Mouse (Mus musculus): ENCODE results near the gene Fmnl1. TPM values are rescaled to one million over a fixed set of nuclear protein-coding genes. Genes with fewer than 3 reads are reported as not detected.

Gene Fmnl1
- polyA plus RNA-seq, 1 experiment from 2014 or later: 0.69 TPM

DNA sequence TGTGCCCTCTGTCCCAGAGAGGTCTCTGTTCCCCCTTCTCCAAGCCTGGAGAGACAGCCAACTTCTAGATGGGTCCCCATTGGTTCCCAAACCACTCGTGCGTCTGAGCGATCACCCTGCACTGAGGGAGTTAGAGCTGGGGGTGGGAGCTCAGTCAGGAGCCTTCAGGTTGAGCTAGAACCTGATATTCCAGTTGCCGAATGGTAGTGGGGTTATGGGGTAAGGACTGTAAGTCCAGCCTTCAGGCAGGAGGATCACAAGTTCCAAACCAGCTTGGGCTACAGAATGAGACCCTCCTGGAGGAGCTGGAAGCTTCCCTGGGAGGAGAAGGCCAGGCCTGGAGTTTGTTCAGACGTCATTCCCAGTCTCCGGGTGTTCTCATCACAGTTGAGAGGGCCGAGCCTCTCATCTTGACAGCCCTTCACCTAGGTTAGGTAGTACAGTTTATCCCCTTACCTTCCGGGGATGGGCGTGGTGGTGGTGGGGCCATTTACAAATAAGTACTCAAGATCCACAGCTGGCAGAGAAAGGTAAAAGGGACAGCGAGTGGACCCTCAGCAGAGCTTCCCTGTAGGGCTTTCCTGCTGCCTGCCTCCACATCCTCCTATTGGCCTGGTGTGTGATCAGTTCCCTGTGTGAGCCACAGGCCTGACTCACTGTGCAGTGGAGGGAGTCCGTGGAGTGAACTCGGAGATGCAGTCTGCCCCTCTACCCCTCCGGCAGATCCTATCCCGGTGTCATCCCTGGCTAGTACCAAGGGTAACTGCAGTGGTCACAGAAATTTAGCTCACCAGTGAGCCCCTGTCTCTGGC is 30.8 kb upstream of the Fmnl1 start:
- Histone ChIP-seq H3K36me3 (ENCODE audit: control insufficient read depth, insufficient read depth, low read length) (peaks cover 6% of the 10 kb centered on the region; the same call in 1 of the 2 replicates), H3K27ac (replicated peaks; ENCODE audit: low read depth, low read length) (no peak overlapping the region), H3K4me3 (ENCODE audit: low read depth, low read length) (no peak overlapping the region), H3K9ac (ENCODE audit: low read length) (no peak overlapping the region; the same call in 1 of the 2 replicates), H3K4me1 (ENCODE audit: control insufficient read depth, insufficient read depth, low read length) (peaks cover 13% of the 10 kb centered on the region), H3K27me3 (ENCODE audit: control insufficient read depth, insufficient read depth, low read length) (no peaks in the 10 kb centered on the region), H3K9me3 (ENCODE audit: control insufficient read depth, low read length) (no peaks in the 10 kb centered on the region), H3K4me2 (ENCODE audit: low read depth, severe bottlenecking) (no peak overlapping the region)
- WGBS: 79% methylated on average over 14 of the region's 14 CpGs
- DNase-seq (ENCODE audit: low spot score) (no peak), ATAC-seq (ENCODE audit: insufficient number of reproducible peaks, low FRiP score, low TSS enrichment, low read depth) (no peak)

GRCm38 (mm10) chr11:103140763-103141100 is 30.2 kb upstream of the Fmnl1 start:
- Histone ChIP-seq H3K4me1 (ENCODE audit: control insufficient read depth, insufficient read depth, low read length) (peaks cover 13% of the 10 kb centered on the region), H3K4me2 (ENCODE audit: low read depth, severe bottlenecking) (peak overlapping the region; percentile 15), H3K27me3 (ENCODE audit: control insufficient read depth, insufficient read depth, low read length) (no peaks in the 10 kb centered on the region), H3K27ac (replicated peaks; ENCODE audit: low read depth, low read length) (peak overlapping the region; percentile 15; the same call in 1 of the 2 replicates), H3K9ac (ENCODE audit: low read length) (no peak overlapping the region; the same call in 1 of the 2 replicates), H3K9me3 (ENCODE audit: control insufficient read depth, low read length) (no peaks in the 10 kb centered on the region), H3K36me3 (ENCODE audit: control insufficient read depth, insufficient read depth, low read length) (peaks cover 6% of the 10 kb centered on the region; the same call in 1 of the 2 replicates), H3K4me3 (ENCODE audit: low read depth, low read length) (no peak overlapping the region)
- no peak for ATAC-seq (ENCODE audit: insufficient number of reproducible peaks, low FRiP score, low TSS enrichment, low read depth)
- 60% methylated on average over 6 of the region's 6 CpGs for WGBS
- DNase-seq (ENCODE audit: low spot score): no peak

DNA sequence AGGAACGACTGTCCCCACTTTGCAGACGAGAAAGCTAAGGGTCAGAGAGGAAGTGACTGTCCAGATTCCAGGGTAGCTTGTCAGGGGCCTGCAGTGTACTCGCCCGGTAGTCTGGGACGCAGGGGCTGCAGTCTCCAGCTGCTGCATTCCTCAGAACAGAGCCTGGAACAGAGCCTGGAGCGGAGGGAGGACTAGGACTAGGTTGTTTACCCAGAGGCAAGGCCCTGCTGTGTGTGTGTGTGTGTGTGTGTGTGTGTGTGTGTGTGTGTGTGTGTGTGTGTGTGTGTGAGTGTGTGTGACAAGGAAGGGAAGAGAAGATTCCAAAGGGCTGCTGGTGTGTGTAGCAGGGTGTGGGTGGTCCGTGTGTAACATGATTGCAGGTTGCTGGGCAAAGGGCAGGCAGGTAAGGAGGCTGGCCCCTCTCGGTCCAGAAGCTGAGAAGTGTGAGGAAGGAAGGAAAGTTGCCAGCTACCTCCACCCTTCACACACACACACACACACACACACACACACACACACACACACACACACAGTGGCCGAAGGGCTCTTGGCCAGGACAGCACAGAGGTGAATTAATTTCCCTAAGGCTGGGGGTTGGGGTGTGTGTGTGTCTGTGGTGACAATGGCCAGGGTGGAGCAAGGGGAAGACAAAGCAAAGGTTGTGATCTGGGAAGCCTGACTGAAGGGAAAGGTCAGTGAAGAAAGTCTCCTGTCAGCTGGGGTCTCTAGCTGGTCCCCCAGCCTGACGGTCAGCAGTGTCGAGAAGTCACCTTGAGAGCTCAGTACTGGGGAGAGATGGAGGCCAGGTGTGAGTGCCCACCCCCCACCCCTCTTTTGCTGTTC is 29.6 kb upstream of the Fmnl1 start:
- Histone ChIP-seq H3K4me1 (ENCODE audit: control insufficient read depth, insufficient read depth, low read length) (peaks cover 13% of the 10 kb centered on the region), H3K9ac (ENCODE audit: low read length) (peak overlapping the region; percentile 18; the same call in 1 of the 2 replicates), H3K36me3 (ENCODE audit: control insufficient read depth, insufficient read depth, low read length) (peaks cover 6% of the 10 kb centered on the region; the same call in 1 of the 2 replicates), H3K27me3 (ENCODE audit: control insufficient read depth, insufficient read depth, low read length) (no peaks in the 10 kb centered on the region), H3K27ac (replicated peaks; ENCODE audit: low read depth, low read length) (peak overlapping the region; percentile 69; the same call in 1 of the 2 replicates), H3K4me3 (ENCODE audit: low read depth, low read length) (no peak overlapping the region), H3K9me3 (ENCODE audit: control insufficient read depth, low read length) (no peaks in the 10 kb centered on the region), H3K4me2 (ENCODE audit: low read depth, severe bottlenecking) (peak overlapping the region; percentile 15)
- 35% methylated on average over 11 of the region's 11 CpGs for WGBS
- ATAC-seq (ENCODE audit: insufficient number of reproducible peaks, low FRiP score, low TSS enrichment, low read depth) (no peak), DNase-seq (ENCODE audit: low spot score) (peak; percentile 40)

GRCm38 (mm10) chr11:103141944-103142255 is 29.0 kb upstream of the Fmnl1 start:
- peaks cover 6% of the 10 kb centered on the region; the same call in 1 of the 2 replicates for H3K36me3 ChIP-seq (ENCODE audit: control insufficient read depth, insufficient read depth, low read length)
- H3K4me2 ChIP-seq (ENCODE audit: low read depth, severe bottlenecking): no peak overlapping the region
- H3K27me3 ChIP-seq (ENCODE audit: control insufficient read depth, insufficient read depth, low read length): no peaks in the 10 kb centered on the region
- peak overlapping the region; percentile 69; the same call in 1 of the 2 replicates for H3K27ac ChIP-seq (replicated peaks; ENCODE audit: low read depth, low read length)
- WGBS: 38% methylated on average over 1 of the region's 1 CpGs
- no peak for ATAC-seq (ENCODE audit: insufficient number of reproducible peaks, low FRiP score, low TSS enrichment, low read depth)
- no peak overlapping the region for H3K4me3 ChIP-seq (ENCODE audit: low read depth, low read length)
- H3K9me3 ChIP-seq (ENCODE audit: control insufficient read depth, low read length): no peaks in the 10 kb centered on the region
- DNase-seq (ENCODE audit: low spot score): no peak
- peak overlapping the region; percentile 18; the same call in 1 of the 2 replicates for H3K9ac ChIP-seq (ENCODE audit: low read length)
- H3K4me1 ChIP-seq (ENCODE audit: control insufficient read depth, insufficient read depth, low read length): peaks cover 13% of the 10 kb centered on the region

DNA sequence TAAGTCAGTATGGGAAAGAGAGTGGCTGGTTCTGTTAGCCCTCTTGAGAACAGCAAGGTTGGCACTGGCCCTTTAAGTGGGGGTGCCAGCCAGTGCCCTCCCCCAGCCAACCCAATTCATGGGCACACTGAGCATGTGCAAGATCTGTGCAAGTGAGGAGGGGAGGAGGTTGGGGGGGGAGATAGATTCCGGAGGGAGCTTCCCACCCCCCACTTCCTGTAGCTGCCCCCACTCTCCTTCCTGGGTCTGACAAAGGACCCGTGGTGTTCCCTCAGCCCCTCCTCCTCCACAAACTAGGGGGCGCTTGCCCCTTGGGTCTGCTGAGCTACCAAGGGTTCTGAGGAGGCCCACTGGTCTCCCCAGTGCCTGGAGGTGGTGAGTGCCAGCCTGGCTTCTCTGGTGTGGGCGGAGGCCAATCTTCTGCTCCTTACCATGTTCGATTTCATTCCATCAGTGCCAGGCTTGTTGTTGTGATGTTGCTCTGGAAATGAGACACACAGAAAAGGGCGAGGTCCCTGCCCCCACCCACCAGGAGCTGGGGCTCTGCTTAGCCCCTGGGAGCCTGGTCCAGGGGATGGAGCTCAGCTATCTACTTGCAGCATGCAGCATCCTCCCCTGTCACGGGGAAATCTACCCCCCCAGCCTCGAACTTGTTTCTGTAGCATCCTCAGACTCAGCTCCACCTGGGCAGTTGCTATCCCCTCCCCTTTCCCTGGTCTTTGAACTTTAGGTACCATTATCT is 28.3 kb upstream of the Fmnl1 start:
- H3K36me3 ChIP-seq (ENCODE audit: control insufficient read depth, insufficient read depth, low read length): peaks cover 6% of the 10 kb centered on the region; the same call in 1 of the 2 replicates
- no peaks in the 10 kb centered on the region for H3K9me3 ChIP-seq (ENCODE audit: control insufficient read depth, low read length)
- WGBS: 32% methylated on average over 8 of the region's 8 CpGs
- peak overlapping the region; percentile 35; the same call in 1 of the 2 replicates for H3K4me2 ChIP-seq (ENCODE audit: low read depth, severe bottlenecking)
- H3K27me3 ChIP-seq (ENCODE audit: control insufficient read depth, insufficient read depth, low read length): no peaks in the 10 kb centered on the region
- peak; percentile 68 for ATAC-seq (ENCODE audit: insufficient number of reproducible peaks, low FRiP score, low TSS enrichment, low read depth)
- peak; percentile 46 for DNase-seq (ENCODE audit: low spot score)
- H3K9ac ChIP-seq (ENCODE audit: low read length): peak overlapping the region; percentile 23
- H3K4me1 ChIP-seq (ENCODE audit: control insufficient read depth, insufficient read depth, low read length): peaks cover 13% of the 10 kb centered on the region
- no peak overlapping the region for H3K4me3 ChIP-seq (ENCODE audit: low read depth, low read length)
- peak overlapping the region; percentile 56; the same call in 1 of the 2 replicates for H3K27ac ChIP-seq (replicated peaks; ENCODE audit: low read depth, low read length)

- H3K4me3 ChIP-seq (ENCODE audit: low read depth, low read length): no peak overlapping the region
- DNase-seq (ENCODE audit: low spot score): no peak
- H3K9me3 ChIP-seq (ENCODE audit: control insufficient read depth, low read length): no peaks in the 10 kb centered on the region
- no peaks in the 10 kb centered on the region for H3K27me3 ChIP-seq (ENCODE audit: control insufficient read depth, insufficient read depth, low read length)
- ATAC-seq (ENCODE audit: insufficient number of reproducible peaks, low FRiP score, low TSS enrichment, low read depth): no peak
- H3K9ac ChIP-seq (ENCODE audit: low read length): no peak overlapping the region
- 42% methylated on average over 12 of the region's 12 CpGs for WGBS
- H3K4me2 ChIP-seq (ENCODE audit: low read depth, severe bottlenecking): no peak overlapping the region
- H3K27ac ChIP-seq (replicated peaks; ENCODE audit: low read depth, low read length): no peak overlapping the region
- H3K4me1 ChIP-seq (ENCODE audit: control insufficient read depth, insufficient read depth, low read length): peaks cover 13% of the 10 kb centered on the region
- no peaks in the 10 kb centered on the region for H3K36me3 ChIP-seq (ENCODE audit: control insufficient read depth, insufficient read depth, low read length)
Measured at GRCm38 (mm10) chr11:103144309-103145285, 26.3 kb upstream of the Fmnl1 start.

- H3K9ac ChIP-seq (ENCODE audit: low read length): no peak overlapping the region
- ATAC-seq (ENCODE audit: insufficient number of reproducible peaks, low FRiP score, low TSS enrichment, low read depth): no peak
- H3K4me1 ChIP-seq (ENCODE audit: control insufficient read depth, insufficient read depth, low read length): peaks cover 13% of the 10 kb centered on the region
Measured at GRCm38 (mm10) chr11:103146386-103146785, 24.5 kb upstream of the Fmnl1 start.

More at GRCm38 (mm10) chr11:103146386-103146785, 24.5 kb upstream of the Fmnl1 start:
- 87% methylated on average over 4 of the region's 4 CpGs for WGBS
- H3K4me2 ChIP-seq (ENCODE audit: low read depth, severe bottlenecking): no peak overlapping the region
- no peaks in the 10 kb centered on the region for H3K27me3 ChIP-seq (ENCODE audit: control insufficient read depth, insufficient read depth, low read length)
- no peak for DNase-seq (ENCODE audit: low spot score)
- no peaks in the 10 kb centered on the region for H3K9me3 ChIP-seq (ENCODE audit: control insufficient read depth, low read length)
- no peaks in the 10 kb centered on the region for H3K36me3 ChIP-seq (ENCODE audit: control insufficient read depth, insufficient read depth, low read length)
- H3K4me3 ChIP-seq (ENCODE audit: low read depth, low read length): no peak overlapping the region
- H3K27ac ChIP-seq (replicated peaks; ENCODE audit: low read depth, low read length): no peak overlapping the region
